24 mouse cellular contexts compared by ENCODE assay signal in the genomic region with DNA sequence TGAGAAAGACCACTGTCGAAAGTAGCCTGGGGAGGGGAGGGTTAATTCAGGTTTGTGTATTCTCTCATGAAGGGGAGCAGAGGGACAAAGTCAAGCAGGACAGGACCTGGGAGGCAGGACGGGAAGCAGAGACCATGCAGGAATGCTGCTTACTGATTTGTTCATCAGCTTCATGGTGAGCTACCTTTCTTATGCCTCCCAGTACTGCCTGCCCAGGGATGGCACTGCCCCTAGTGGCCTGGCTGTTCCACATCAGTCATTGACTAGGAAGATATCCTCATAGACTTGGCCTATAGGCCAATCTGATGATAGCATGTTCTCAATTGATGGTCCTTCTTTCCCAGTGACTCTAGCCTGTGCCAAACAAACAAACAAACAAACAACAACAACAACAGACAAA. TPM values are rescaled to one million over a fixed set of nuclear protein-coding genes. Genes with fewer than 3 reads are reported as not detected.
DNase-seq lines count a peak whose midpoint lies in the region; ATAC-seq and TF ChIP-seq lines count a peak whose summit lies in the region.
"Had no signal": no experiment of that assay in that cellular context is flagged by ENCODE, and none has a peak within 500 bp of the region (broad histone marks: within the 10 kb centered on the region; RNA-seq: fewer than 3 reads in every experiment).

No protein-coding gene starts in this region.

- ATAC-seq in intestine, postnatal 0 days: no peak
- no peak for ATAC-seq in intestine, embryonic 15.5 days
- ATAC-seq in midbrain, postnatal 0 days (ENCODE audit: low FRiP score): no peak
- ATAC-seq: intestine, embryonic 16.5 days had no signal

- no peaks in the 10 kb centered on the region for H3K36me3 ChIP-seq in intestine, postnatal 0 days (ENCODE audit: control insufficient read depth, insufficient read depth)
- H3K36me3 ChIP-seq in intestine, embryonic 15.5 days: no peaks in the 10 kb centered on the region
- H3K36me3 ChIP-seq in midbrain, postnatal 0 days (ENCODE audit: insufficient read depth, low read length): no peaks in the 10 kb centered on the region
- H3K36me3 ChIP-seq in midbrain, embryonic 10.5 days: no peaks in the 10 kb centered on the region
- H3K36me3 ChIP-seq: embryonic facial prominence, embryonic 13.5 days; G1E; heart, embryonic 15.5 days; hindbrain, embryonic 13.5 days; limb, embryonic 13.5 days; neural tube, embryonic 12.5 days had no signal

- no peaks in the 10 kb centered on the region for H3K9me3 ChIP-seq in intestine, postnatal 0 days (ENCODE audit: control insufficient read depth)
- no peaks in the 10 kb centered on the region for H3K9me3 ChIP-seq in intestine, embryonic 15.5 days
- no peaks in the 10 kb centered on the region for H3K9me3 ChIP-seq in midbrain, postnatal 0 days (ENCODE audit: low read length)
- H3K9me3 ChIP-seq in midbrain, embryonic 10.5 days (replicated peaks): no peaks in the 10 kb centered on the region
- H3K9me3 ChIP-seq: embryonic facial prominence, embryonic 13.5 days; G1E; heart, embryonic 15.5 days; hindbrain, embryonic 13.5 days; limb, embryonic 13.5 days; neural tube, embryonic 12.5 days had no signal

- peak; percentile 48 for TF ChIP-seq CTCF in intestine, postnatal 0 days (IDR thresholded peaks at IDR 0.05; ENCODE audit: low read depth)
- TF ChIP-seq CTCF in midbrain, postnatal 0 days (IDR thresholded peaks at IDR 0.05): peak; percentile 32
- peak; percentile 5; the same call in 1 of the 2 replicates for TF ChIP-seq CTCF in brain, embryonic 14.5 days (IDR thresholded peaks at IDR 0.05; ENCODE audit: borderline replicate concordance, extremely low read depth, insufficient read depth, insufficient read length)

- no peak overlapping the region for H3K4me3 ChIP-seq in intestine, postnatal 0 days (ENCODE audit: low read depth, low read length)
- no peak overlapping the region for H3K4me3 ChIP-seq in intestine, embryonic 15.5 days (replicated peaks)
- H3K4me3 ChIP-seq in midbrain, postnatal 0 days (ENCODE audit: low read depth, low read length): no peak overlapping the region
- no peak overlapping the region for H3K4me3 ChIP-seq in midbrain, embryonic 10.5 days
- H3K4me3 ChIP-seq: embryonic facial prominence, embryonic 13.5 days; heart, adult 2 months; hindbrain, embryonic 13.5 days; limb, embryonic 13.5 days; neural tube, embryonic 12.5 days had no signal

- no peak for DNase-seq in midbrain, postnatal 0 days (ENCODE audit: low spot score)
- no peak for DNase-seq in midbrain, embryonic 10.5 days (ENCODE audit: low spot score)
- no peak for DNase-seq in brain, embryonic 14.5 days (ENCODE audit: low read depth)
- DNase-seq in urinary bladder, postnatal 36 days (ENCODE audit: low spot score in 2 of 2): no peak
- no peak for DNase-seq in T-cell, adult 2 months (ENCODE audit: low spot score)
- DNase-seq: adrenal gland, postnatal 25 days; B cell, adult 2 months; cerebellum, adult 8-10 months; gastrocnemius, postnatal 14 days; heart, adult 2 months; kidney, postnatal 36 days; layer of hippocampus, adult 9-11 months; lung, postnatal 10 days; spleen, adult 18-20 months; thymus, postnatal 14 days had no signal

- no peak overlapping the region for H3K27ac ChIP-seq in intestine, postnatal 0 days (ENCODE audit: low read depth, low read length)
- no peak overlapping the region for H3K27ac ChIP-seq in intestine, embryonic 15.5 days
- H3K27ac ChIP-seq in midbrain, postnatal 0 days (ENCODE audit: low read depth, low read length): no peak overlapping the region
- no peak overlapping the region for H3K27ac ChIP-seq in midbrain, embryonic 10.5 days (replicated peaks)
- H3K27ac ChIP-seq: embryonic facial prominence, embryonic 13.5 days; heart, adult 2 months; hindbrain, embryonic 13.5 days; limb, embryonic 13.5 days; neural tube, embryonic 12.5 days had no signal

- no peak for TF ChIP-seq POLR2A in brain, embryonic 14.5 days (IDR thresholded peaks at IDR 0.05; ENCODE audit: borderline replicate concordance, extremely low read depth, insufficient read depth, insufficient read length, poor library complexity, severe bottlenecking)

- no peak overlapping the region for H3K4me2 ChIP-seq in intestine, postnatal 0 days (replicated peaks; ENCODE audit: low read depth)
- no peak overlapping the region for H3K4me2 ChIP-seq in intestine, embryonic 15.5 days (replicated peaks)
- H3K4me2 ChIP-seq in midbrain, postnatal 0 days (ENCODE audit: low read depth, low read length, poor library complexity, severe bottlenecking): no peak overlapping the region
- H3K4me2 ChIP-seq: embryonic facial prominence, embryonic 13.5 days; hindbrain, embryonic 13.5 days; limb, embryonic 13.5 days; neural tube, embryonic 12.5 days had no signal

- 68% methylated on average over 2 of the region's 2 CpGs for WGBS in intestine, postnatal 0 days
- 76% methylated on average over 2 of the region's 2 CpGs for WGBS in intestine, embryonic 15.5 days
- 65% methylated on average over 2 of the region's 2 CpGs for WGBS in midbrain, postnatal 0 days
- 78% methylated on average over 2 of the region's 2 CpGs for WGBS in midbrain, embryonic 10.5 days

- no peak overlapping the region for H3K9ac ChIP-seq in intestine, postnatal 0 days (ENCODE audit: low read depth, low read length)
- no peak overlapping the region for H3K9ac ChIP-seq in intestine, embryonic 15.5 days
- H3K9ac ChIP-seq in midbrain, postnatal 0 days (replicated peaks; ENCODE audit: low read length, poor library complexity, severe bottlenecking): no peak overlapping the region
- H3K9ac ChIP-seq: embryonic facial prominence, embryonic 13.5 days; heart, embryonic 15.5 days; hindbrain, embryonic 13.5 days; limb, embryonic 13.5 days; neural tube, embryonic 12.5 days had no signal

- H3K4me1 ChIP-seq in intestine, postnatal 0 days (replicated peaks; ENCODE audit: control insufficient read depth, insufficient read depth, low read length): no peaks in the 10 kb centered on the region
- H3K4me1 ChIP-seq in intestine, embryonic 15.5 days (replicated peaks): no peaks in the 10 kb centered on the region
- no peaks in the 10 kb centered on the region; the same call in 1 of the 2 replicates for H3K4me1 ChIP-seq in midbrain, postnatal 0 days (ENCODE audit: insufficient read depth, low read length)
- 0 out of 2 replicates have a peak, but pooled peaks cover 3% of the 10 kb centered on the region for H3K4me1 ChIP-seq in midbrain, embryonic 10.5 days
- H3K4me1 ChIP-seq: hindbrain, embryonic 13.5 days; neural tube, embryonic 12.5 days had no signal

- H3K27me3 ChIP-seq in intestine, postnatal 0 days (replicated peaks; ENCODE audit: control insufficient read depth, insufficient read depth, low read length): no peaks in the 10 kb centered on the region
- H3K27me3 ChIP-seq in intestine, embryonic 15.5 days (replicated peaks): no peaks in the 10 kb centered on the region
- H3K27me3 ChIP-seq in midbrain, postnatal 0 days (ENCODE audit: insufficient read depth, low read length): no peaks in the 10 kb centered on the region
- H3K27me3 ChIP-seq in midbrain, embryonic 10.5 days (ENCODE audit: low read depth, poor library complexity, severe bottlenecking): no peaks in the 10 kb centered on the region
- H3K27me3 ChIP-seq: embryonic facial prominence, embryonic 13.5 days; heart, embryonic 15.5 days; hindbrain, embryonic 13.5 days; limb, embryonic 13.5 days; neural tube, embryonic 12.5 days had no signal

RNA-seq across cellular contexts. Expression of gene Dst, which starts 35.9 kb away (rescaled TPM):
- polyA plus RNA-seq in intestine, postnatal 0 days (2015; fragmentation: Nextera tagmentation; extraction: Ambion mirVana): 19.0 and 22.0 TPM in 2 replicates
- polyA plus RNA-seq in intestine, embryonic 15.5 days (2015; fragmentation: Nextera tagmentation; extraction: Ambion mirVana): 19.2 and 20.1 TPM in 2 replicates
- 155 and 184 TPM in 2 replicates for total RNA-seq in midbrain, postnatal 0 days (2014; rRNA removed)
- polyA plus RNA-seq in midbrain, postnatal 0 days (2015; fragmentation: Nextera tagmentation; extraction: Ambion mirVana): 25.7 and 31.7 TPM in 2 replicates
- polyA plus RNA-seq in midbrain, embryonic 10.5 days (2016; fragmentation: Nextera tagmentation; extraction: Ambion mirVana): 18.8 and 25.8 TPM in 2 replicates
- polyA plus RNA-seq in brain, embryonic 14.5 days (2012; rRNA removed): 45.3 and 96.0 TPM in 2 replicates
- polyA plus RNA-seq: G1E had no signal

RNA-seq across cellular contexts. Expression of gene Bend6, which starts 36.3 kb away (rescaled TPM):
- polyA plus RNA-seq in intestine, postnatal 0 days (2015; fragmentation: Nextera tagmentation; extraction: Ambion mirVana): 0.33 and 0.35 TPM in 2 replicates
- 0.88 and 1.3 TPM in 2 replicates for polyA plus RNA-seq in intestine, embryonic 15.5 days (2015; fragmentation: Nextera tagmentation; extraction: Ambion mirVana)
- total RNA-seq in midbrain, postnatal 0 days (2014; rRNA removed): 115 and 128 TPM in 2 replicates
- 92.0 and 96.9 TPM in 2 replicates for polyA plus RNA-seq in midbrain, postnatal 0 days (2015; fragmentation: Nextera tagmentation; extraction: Ambion mirVana)
- polyA plus RNA-seq in midbrain, embryonic 10.5 days (2016; fragmentation: Nextera tagmentation; extraction: Ambion mirVana): 1.5 and 1.7 TPM in 2 replicates
- polyA plus RNA-seq in brain, embryonic 14.5 days (2012; rRNA removed): 21.8 and 25.5 TPM in 2 replicates
- total RNA-seq: G1E had no signal
- polyA plus RNA-seq: G1E had no signal
